Mouse (Mus musculus) liver, embryonic 14.5 days (tissue): ENCODE data around the gene Nrp1.

Experiments used
- CTCF ChIP-seq: IDR thresholded peaks from 2 replicates; pipeline ENCODE4 v1.5.1; 2016; ENCODE audit warnings: antibody characterized with exemption, low read depth, control low read depth
- EP300 ChIP-seq: IDR thresholded peaks from 2 replicates; pipeline ENCODE4 v1.6.1; 2016; ENCODE audit warnings: antibody characterized with exemption, low read depth

- TF ChIP-seq CTCF (no peak), EP300 (no peak)
Measured at GRCm38 (mm10) chr8:128350405-128350804, 8.0 kb upstream of the Nrp1 start.
